15 mouse cellular contexts compared by ENCODE assay signal in the genomic region with DNA sequence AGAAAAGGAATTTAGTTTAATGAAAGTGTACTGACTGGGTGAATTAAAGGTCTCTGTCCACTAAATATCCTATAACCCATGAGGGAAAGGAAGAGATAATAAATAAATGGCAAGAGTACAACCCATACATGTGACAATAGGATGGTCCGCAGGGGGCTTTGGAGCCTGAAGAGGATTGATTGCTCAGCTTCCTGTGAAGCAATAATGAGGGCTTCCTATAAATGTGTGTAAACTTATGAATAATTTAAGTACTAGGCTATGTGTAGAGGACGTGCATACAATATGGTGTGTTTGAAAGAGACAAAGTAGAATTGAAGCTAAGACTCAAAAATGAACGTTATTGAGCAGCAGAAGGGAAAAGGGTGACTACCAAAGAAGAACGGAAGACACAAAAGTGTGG.
"Had no signal": no experiment of that assay in that cellular context is flagged by ENCODE, and none has a peak within 500 bp of the region (broad histone marks: within the 10 kb centered on the region; RNA-seq: fewer than 3 reads in every experiment).

No protein-coding gene starts in this region.

- H3K36me3 ChIP-seq: neural tube, embryonic 13.5 days; stomach, embryonic 15.5 days had no signal

- H3K4me3 ChIP-seq: neural tube, embryonic 13.5 days; stomach, embryonic 15.5 days had no signal

- H3K4me1 ChIP-seq: neural tube, embryonic 13.5 days; stomach, embryonic 15.5 days had no signal

- H3K27me3 ChIP-seq: neural tube, embryonic 13.5 days; stomach, embryonic 15.5 days had no signal

- H3K4me2 ChIP-seq: neural tube, embryonic 13.5 days; stomach, embryonic 15.5 days had no signal

- H3K27ac ChIP-seq: neural tube, embryonic 13.5 days; stomach, embryonic 15.5 days; stomach, postnatal 0 days had no signal

- H3K9me3 ChIP-seq: neural tube, embryonic 13.5 days; stomach, embryonic 15.5 days had no signal

- DNase-seq: retina, postnatal 1 day; right cerebral cortex, adult 18-20 months; right cerebral cortex, postnatal 14 days; right cerebral cortex, postnatal 25 days; right cerebral cortex, postnatal 4 days; spleen, adult 18-20 months; thymus, adult 18-20 months; thymus, adult 2 months; thymus, postnatal 14 days; thymus, postnatal 25 days; thymus, postnatal 36 days; thymus, postnatal 4 days had no signal

- H3K9ac ChIP-seq: neural tube, embryonic 13.5 days; stomach, embryonic 15.5 days had no signal
